Mouse (Mus musculus) cerebellum, postnatal 36 days (tissue): Measurements from ENCODE around the gene Plin5.
"Not testable (repeated sequence)": the region's sequence is repeated elsewhere in the genome, so short reads cannot be mapped to it uniquely, and the experiment has no call there.

Experiments used
- DNase-seq, 2 experiments: peaks; one replicate each; pipeline ENCODE4 v3.0.0; 2021 to 2022; ENCODE audit warnings: mixed read lengths in 2 of 2

Gene Plin5

GRCm38 (mm10) chr17:56106436-56106835 lies 11.0 kb downstream of the Plin5 start:
- DNase-seq, result not testable (repeated sequence)

GRCm38 (mm10) chr17:56104821-56105220 lies 12.6 kb downstream of the Plin5 start:
- DNase-seq, result not testable (repeated sequence)

DNA sequence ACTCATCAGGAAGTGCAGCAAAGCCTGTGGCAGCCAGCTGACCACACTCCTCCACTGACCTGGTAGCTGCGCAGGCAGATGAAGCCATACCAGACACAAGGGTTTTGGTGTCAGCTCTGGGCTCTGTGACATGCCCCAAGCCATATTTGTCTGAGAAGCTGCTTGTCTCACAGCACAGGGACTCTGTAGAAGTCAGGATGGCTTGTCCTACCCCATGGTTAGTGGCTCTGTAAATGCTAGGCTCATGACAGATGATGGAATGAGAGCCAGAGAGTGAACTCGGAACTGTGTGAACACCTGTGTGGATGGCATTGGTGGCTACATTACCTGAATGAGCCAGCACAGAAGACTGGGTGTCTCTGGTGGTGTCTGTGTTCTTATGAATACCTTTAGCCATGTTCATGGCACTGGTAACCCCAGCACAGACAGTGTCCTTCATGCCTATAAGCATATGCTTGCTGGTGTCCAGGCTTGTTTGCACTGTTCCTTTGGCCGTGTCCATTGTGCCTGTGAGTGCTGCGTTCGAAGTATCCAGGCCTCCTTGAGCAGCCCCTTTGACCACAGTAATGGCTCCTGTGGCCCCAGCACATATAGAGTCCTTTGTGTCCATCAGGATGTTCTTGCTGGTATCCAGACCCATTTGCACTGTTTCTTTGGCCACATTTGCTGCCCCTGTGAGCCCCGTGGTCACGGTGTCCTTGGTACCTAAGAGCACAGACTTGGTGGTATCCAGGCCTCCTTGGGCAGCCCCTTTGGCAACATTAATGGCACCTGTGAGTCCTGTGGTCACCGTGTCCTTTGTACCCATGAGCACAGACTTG lies 13.7 kb downstream of the Plin5 start:
- no peak for DNase-seq

GRCm38 (mm10) chr17:56102927-56103326 lies 14.5 kb downstream of the Plin5 start:
- DNase-seq, result no peak

DNA sequence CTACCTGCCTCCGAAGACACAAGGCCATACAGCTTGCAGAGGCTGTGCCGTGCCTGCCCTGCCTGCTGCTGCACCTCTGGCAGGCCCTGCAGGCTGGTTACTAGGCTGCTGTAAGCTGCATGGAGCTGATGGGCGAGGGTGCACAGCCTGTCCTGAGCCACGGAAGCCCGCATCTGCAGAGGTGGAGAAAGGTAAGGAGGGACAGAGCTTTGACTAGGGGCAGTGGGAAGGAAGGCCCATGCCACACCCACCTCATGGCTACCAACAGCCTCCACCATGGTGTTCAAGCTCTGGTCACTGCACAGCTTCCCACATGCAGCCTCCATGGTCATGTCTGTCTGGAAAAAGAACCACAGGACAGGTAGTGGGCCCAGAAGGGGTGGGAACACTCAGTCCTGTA lies 15.2 kb downstream of the Plin5 start:
- DNase-seq, result no peak

DNA sequence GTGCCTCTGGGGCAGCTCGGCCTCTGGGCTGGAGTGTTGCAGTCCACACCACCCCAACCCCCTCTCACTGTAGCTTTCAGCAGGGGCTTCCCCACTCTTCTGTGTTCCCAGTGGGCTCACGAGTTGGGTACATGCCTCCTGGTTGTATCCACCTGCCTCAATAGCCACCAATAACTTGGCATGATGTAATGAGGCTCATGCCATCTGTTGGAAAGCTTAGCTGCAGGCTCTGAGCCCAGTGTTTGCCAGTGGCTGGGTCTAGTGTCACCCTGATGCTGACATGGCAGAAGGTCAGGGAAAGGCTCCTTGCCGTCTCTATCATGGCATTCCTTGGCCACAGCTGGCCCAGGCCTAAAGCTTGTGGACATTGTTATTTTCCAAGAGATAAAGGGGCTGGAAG lies 16.6 kb downstream of the Plin5 start:
- no peak for DNase-seq

DNA sequence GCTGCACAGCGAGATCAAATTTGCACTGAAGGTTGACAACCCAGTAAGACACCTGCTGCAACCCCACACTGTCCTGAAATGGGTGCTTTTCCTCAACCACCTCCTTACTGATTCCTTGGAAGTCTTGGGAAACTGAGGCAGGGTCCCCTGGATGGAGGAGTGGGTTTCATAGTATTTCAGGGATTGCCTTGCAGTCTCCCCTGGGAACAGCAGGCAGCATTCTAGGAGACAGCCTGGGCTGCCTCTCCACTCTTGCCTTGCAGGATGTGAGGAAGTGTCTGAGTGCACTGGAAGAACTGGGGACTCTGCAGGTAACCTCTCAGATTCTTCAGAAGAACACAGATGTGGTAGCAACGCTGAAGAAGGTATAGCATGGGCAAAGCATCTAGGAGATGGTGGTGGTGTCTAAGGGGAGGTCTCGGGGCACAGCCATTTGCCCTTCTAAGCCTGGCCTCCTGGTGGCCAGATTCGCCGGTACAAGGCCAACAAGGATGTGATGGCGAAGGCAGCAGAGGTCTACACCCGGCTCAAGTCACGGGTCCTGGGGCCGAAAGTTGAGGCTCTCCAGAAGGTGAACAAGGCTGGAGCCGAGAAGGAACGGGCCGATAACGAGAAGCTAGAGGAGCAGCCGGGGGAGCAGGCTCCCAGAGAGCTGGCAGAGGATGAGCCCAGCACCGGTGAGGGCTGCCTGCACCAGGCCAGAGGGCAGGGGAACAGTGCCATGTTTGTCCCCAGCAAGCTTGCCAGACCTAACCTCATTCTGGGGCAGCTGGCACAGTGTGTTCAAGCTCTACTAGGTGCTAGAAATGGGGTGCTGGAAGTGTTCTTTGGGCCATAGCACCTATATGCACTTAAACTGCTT lies 18.5 kb downstream of the Plin5 start:
- DNase-seq, result no peak

- DNase-seq, result no peak
Measured at GRCm38 (mm10) chr17:56098180-56098579, 19.2 kb downstream of the Plin5 start.

DNA sequence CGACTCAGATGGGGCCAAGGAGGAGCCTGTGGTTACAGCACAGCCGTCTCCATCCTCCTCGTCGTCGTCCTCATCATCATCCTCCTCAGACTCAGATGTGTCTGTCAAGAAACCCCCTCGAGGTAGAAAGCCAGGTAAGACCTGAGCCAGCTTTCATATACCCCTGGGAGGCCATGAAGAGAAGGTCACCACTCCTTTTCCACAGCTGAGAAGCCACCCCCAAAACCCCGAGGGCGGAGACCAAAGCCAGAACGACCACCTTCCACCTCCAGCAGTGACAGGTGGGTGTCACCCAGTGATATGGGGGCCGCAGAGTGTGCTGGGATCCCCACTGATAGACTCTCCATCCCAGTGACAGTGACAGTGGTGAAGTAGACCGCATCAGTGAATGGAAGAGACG lies 20.5 kb downstream of the Plin5 start:
- DNase-seq, result no peak

- no peak for DNase-seq
Measured at GRCm38 (mm10) chr17:56092794-56093193, 24.6 kb downstream of the Plin5 start.

DNA sequence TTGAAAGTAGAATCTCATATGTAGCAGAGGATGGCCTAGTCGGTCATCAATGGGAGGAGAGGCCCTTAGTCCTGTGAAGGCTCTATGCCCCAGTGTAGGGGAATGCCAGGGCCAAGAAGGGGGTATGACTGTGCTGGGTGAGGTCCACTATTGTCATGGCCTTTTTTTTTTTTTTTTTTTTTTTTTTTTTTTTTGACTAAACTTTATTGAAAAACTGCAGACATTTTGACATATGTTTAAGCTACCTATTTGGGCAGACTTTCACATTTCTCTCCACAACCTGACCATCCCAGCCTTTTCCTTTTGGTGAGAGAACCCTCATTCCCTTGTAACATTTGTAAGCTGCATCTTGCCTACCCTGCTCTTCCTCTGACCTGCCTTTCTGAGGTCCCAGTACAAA lies 25.1 kb downstream of the Plin5 start:
- DNase-seq, result no peak

- no peak for DNase-seq
Measured at GRCm38 (mm10) chr17:56080781-56081585, 36.4 kb downstream of the Plin5 start.

- peak in 1 of 2 experiments; percentile 22 for DNase-seq
Measured at GRCm38 (mm10) chr17:56079921-56080320, 37.5 kb downstream of the Plin5 start.

GRCm38 (mm10) chr17:56078880-56079795 lies 38.3 kb downstream of the Plin5 start, which contains the start of gene Hdgfl2:
Gene Hdgfl2 (plus strand): TSS chr17:56079634.
- peak; percentile 99 for DNase-seq

- DNase-seq, result peak; percentile 21 to 25
Measured at GRCm38 (mm10) chr17:56078361-56078760, 39.0 kb downstream of the Plin5 start.

DNA sequence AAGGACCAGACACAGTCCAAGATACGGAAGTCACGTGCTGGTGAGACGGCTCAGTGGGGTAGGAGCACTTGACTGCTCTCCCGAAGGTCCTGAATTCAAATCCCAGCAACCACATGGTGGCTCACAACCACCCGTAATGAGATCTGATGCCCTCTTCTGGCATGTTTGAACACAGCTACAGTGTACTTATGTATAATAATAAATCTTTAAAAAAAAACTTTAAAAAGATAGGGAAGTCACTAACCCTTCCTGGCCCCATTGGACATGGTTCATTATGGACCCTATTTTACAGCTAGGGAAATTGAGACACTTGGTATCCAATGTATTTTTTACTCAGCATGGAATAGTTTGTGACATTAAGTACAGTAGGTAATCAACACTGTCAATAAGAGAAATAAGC lies 39.9 kb downstream of the Plin5 start:
- DNase-seq, result no peak

DNA sequence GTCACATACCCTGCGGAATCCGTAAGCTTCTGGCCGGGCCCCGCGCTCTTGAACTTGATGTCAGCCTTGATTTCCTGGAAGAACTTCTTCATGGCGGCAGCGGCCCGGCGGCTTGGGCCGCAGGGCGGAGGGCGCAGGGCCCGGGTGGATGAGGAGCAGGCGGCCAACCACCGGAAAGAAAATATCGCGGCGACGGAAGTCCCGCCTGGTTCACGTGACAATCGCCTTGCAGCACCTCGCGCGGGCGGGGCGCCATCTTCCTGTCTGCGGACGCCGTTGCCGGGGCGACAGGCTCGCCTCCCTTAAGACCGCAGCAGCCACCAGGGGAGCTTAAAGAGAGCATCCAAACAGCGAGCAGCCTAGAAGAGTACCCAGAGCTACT lies 42.6 kb downstream of the Plin5 start, which contains the start of gene Ubxn6:
Gene Ubxn6, minus strand, starts transcription at position 202 of the 382 bp plus-strand sequence.
- DNase-seq, result peak; percentile 97 to 99

DNA sequence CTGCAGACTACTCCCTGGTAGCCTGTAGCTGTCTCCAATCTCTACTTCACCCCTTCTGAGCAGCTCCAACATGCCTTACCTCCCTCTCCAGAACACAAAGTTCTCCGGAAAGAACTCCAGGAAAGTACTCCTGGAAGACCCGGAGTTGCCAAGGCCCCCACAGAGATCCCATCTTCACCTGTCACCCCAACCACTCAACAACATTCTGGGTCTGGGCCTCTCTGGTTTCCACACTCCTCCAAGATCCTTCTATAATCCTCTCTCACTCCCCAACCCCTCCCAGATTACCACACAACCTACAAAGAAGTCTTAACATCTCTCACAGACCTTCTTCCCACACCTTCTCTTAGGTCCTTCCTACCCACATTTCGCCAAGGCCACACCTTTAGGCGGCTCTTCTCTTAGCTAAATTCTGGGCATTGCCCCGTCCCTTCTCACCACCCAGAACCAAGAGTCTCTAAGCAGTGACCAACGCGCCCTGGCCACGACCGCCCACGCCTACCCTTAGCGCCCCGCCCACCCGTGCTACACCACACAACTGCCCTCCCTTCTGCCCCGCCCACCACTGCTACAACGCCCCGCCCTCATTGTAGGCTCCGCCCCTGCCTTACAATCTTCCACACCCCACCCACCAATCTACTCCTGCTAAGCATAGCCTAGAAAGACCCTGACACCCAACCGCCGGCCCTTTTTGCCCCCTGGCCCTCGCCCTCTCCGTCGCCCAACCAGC lies 43.1 kb downstream of the Plin5 start:
- peak in 1 of 2 experiments; percentile 71 for DNase-seq

DNA sequence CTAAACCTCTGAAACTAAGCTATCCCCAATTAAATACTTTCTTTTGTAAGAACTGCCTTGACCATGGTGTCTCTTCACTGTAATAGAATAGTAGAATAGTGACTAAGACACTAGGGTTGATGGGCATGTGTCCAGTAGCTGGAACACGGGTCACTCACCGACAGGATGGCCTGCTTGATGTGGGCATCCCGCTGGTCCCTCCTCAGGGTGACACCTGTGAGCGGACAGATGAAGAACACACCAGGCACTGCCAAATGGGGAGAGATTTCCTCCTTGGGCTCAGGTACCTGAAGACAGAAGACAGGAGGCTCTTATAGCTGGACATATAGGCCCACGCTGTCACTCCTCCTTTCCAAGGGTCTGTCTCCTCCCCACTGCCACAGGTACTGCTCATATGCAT lies 45.2 kb downstream of the Plin5 start:
- DNase-seq, result no peak

- DNase-seq, result no peak
Measured at GRCm38 (mm10) chr17:56071126-56071525, 46.3 kb downstream of the Plin5 start.

DNA sequence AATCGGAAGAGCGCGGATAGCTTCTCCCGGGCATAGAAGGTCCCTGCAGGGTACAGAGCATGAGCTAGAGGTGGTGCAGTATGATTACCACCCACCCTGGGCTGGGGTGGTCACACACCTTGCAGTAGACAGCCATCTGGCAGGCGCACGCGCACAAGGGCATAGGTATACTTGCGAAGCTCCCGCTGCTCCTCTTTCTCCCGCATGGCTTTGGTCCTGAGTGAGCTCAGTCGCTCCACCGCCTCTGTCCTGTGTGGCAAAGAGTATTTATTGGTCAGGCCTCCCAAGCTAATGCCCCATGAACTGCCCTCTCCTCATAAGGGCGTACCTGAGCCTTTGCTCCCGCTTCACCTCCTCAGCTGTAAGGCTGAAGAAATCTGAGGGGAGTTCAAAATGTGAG lies 48.3 kb downstream of the Plin5 start:
- no peak for DNase-seq
